Mouse (Mus musculus): Measurements from ENCODE around the gene Nkain2. TPM values are rescaled to one million over a fixed set of nuclear protein-coding genes. Genes with fewer than 3 reads are reported as not detected.
A peak's percentile ranks its signal among the peaks of the same experiment; 100 is the strongest.
"Not testable (repeated sequence)": the region's sequence is repeated elsewhere in the genome, so short reads cannot be mapped to it uniquely, and the experiment has no call there.

The Nkain2 gene
- polyA plus RNA-seq, 1 experiment from 2014 or later, result 0.38 TPM

- H3K9me3 ChIP-seq, result no peaks in the 10 kb centered on the region
- no peaks in the 10 kb centered on the region for H3K27me3 ChIP-seq
- no peaks in the 10 kb centered on the region for H3K36me3 ChIP-seq
- H3K9ac ChIP-seq (replicated peaks), result no peak overlapping the region
- no peaks in the 10 kb centered on the region for H3K4me1 ChIP-seq (replicated peaks)
- WGBS, result 81% methylated on average over 2 of the region's 2 CpGs
- ATAC-seq (ENCODE audit: insufficient number of reproducible peaks, insufficient read depth, low FRiP score, low TSS enrichment, low read depth), result no peak
- no peak overlapping the region for H3K27ac ChIP-seq
- no peak overlapping the region for H3K4me3 ChIP-seq (replicated peaks)
- H3K4me2 ChIP-seq, result no peak overlapping the region
Measured at GRCm38 (mm10) chr10:32058251-32058650, 832.0 kb downstream of the Nkain2 start.

- Histone ChIP-seq H3K36me3 (no peaks in the 10 kb centered on the region), H3K4me1 (replicated peaks) (no peaks in the 10 kb centered on the region), H3K9ac (replicated peaks) (no peak overlapping the region), H3K27ac (no peak overlapping the region), H3K4me3 (replicated peaks) (no peak overlapping the region), H3K9me3 (no peaks in the 10 kb centered on the region), H3K27me3 (no peaks in the 10 kb centered on the region), H3K4me2 (no peak overlapping the region)
- no peak for ATAC-seq (ENCODE audit: insufficient number of reproducible peaks, insufficient read depth, low FRiP score, low TSS enrichment, low read depth)
- whole genome bisulfite sequencing, result 86% methylated on average over 5 of the region's 5 CpGs
Measured at GRCm38 (mm10) chr10:32052546-32053295, 837.5 kb downstream of the Nkain2 start.

DNA sequence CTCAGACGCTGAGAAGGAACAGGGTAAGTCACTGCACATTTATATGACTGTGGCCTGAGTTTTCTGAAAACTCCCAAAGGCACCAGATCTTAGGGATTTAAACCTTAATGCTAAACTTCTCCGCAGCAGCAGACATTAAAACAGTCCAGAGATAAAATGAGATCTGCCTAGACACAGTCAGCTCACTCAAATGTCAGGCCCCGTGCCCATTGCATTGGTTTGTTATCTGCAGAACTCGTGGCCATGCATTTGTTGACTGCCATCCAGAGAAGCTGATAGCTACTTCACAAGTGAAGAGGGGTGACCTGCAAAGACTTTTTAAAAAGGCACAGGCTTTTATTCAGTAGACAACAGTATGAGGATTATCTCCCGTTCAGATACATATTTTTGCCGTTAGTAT, 838.2 kb downstream of the Nkain2 start:
- Histone ChIP-seq H3K4me3 (replicated peaks) (no peak overlapping the region), H3K9me3 (no peaks in the 10 kb centered on the region), H3K4me1 (replicated peaks) (no peaks in the 10 kb centered on the region), H3K36me3 (no peaks in the 10 kb centered on the region), H3K9ac (replicated peaks) (no peak overlapping the region), H3K4me2 (no peak overlapping the region), H3K27me3 (no peaks in the 10 kb centered on the region), H3K27ac (no peak overlapping the region)
- 86% methylated on average over 6 of the region's 6 CpGs for WGBS
- no peak for ATAC-seq (ENCODE audit: insufficient number of reproducible peaks, insufficient read depth, low FRiP score, low TSS enrichment, low read depth)

DNA sequence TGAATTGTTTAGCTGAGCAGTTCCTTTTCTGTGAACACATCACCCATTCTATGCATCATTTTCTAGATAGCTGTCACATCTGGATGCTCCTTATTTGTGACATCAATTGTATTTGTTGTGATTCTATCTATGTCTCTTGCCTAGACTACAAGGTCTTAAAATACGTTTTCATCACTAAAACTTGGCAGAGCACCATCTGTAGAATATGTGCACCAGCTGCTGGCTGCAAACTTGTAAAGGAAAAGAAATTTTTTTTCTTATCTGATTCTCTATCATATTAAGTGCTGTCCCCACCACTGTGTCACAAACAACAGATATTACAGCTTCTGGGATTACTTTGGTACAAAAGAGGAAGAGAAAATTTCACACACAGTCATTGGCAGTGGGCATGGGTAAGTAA, 860.3 kb downstream of the Nkain2 start:
- H3K4me3 ChIP-seq (replicated peaks), result no peak overlapping the region
- no peaks in the 10 kb centered on the region for H3K4me1 ChIP-seq (replicated peaks)
- no peaks in the 10 kb centered on the region for H3K27me3 ChIP-seq
- no peaks in the 10 kb centered on the region for H3K36me3 ChIP-seq
- no peak for ATAC-seq (ENCODE audit: insufficient number of reproducible peaks, insufficient read depth, low FRiP score, low TSS enrichment, low read depth)
- H3K27ac ChIP-seq, result no peak overlapping the region
- 54% methylated on average over 1 of the region's 1 CpGs for WGBS
- no peaks in the 10 kb centered on the region for H3K9me3 ChIP-seq
- H3K4me2 ChIP-seq, result no peak overlapping the region
- no peak overlapping the region for H3K9ac ChIP-seq (replicated peaks)

DNA sequence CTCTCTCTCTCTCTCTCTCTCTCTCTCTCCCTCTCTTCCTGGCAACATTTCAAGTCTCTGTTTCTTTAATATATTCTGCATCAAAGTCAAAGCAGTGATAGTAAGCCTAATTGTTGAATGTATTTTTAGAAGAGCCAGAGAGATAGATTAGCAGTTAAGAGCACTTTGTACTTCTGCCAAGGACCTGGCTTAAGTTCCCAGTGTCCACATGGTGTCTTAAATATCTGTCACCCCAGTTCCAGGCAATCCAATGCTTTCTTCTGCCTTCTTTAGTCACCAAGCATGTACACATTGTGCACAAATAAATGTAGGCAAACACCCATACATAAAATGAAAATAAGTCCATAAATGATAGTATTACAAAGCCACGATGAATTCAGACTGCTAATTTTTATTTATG, 871.9 kb downstream of the Nkain2 start:
- ATAC-seq (ENCODE audit: insufficient number of reproducible peaks, insufficient read depth, low FRiP score, low TSS enrichment, low read depth), result no peak
- no peaks in the 10 kb centered on the region for H3K9me3 ChIP-seq
- H3K36me3 ChIP-seq, result no peaks in the 10 kb centered on the region
- no peak overlapping the region for H3K4me2 ChIP-seq
- H3K27me3 ChIP-seq, result no peaks in the 10 kb centered on the region
- no peaks in the 10 kb centered on the region for H3K4me1 ChIP-seq (replicated peaks)
- WGBS, result 89% methylated on average over 1 of the region's 1 CpGs
- H3K27ac ChIP-seq, result no peak overlapping the region
- H3K9ac ChIP-seq (replicated peaks), result no peak overlapping the region
- no peak overlapping the region for H3K4me3 ChIP-seq (replicated peaks)

DNA sequence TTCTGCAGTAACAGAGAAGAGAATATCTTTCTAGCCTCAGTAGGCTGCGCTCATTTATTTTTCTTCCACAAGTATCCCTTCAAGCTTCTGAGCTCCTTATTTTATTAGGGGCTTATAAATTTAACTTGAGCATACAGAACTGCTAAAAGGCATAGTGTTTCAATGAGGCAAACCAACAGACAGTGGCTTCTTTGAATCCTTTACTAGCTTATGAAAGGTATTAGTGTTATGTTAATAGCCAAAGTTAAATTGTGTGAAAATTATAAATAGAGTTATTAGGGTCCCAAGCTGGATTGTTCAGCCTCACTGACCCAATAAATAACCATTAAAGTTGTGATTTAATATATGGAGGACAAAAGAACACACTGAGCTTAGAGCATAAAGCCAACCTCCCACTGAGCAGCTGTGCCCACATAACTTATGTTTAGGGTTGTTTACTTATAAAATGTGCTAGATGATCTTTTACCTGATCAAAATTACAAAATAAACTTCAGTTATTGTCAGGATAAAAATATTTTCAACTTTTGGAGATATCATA, 889.0 kb downstream of the Nkain2 start:
- Histone ChIP-seq H3K27me3 (no peaks in the 10 kb centered on the region), H3K9me3 (no peaks in the 10 kb centered on the region), H3K4me3 (replicated peaks) (no peak overlapping the region), H3K27ac (no peak overlapping the region), H3K4me2 (no peak overlapping the region), H3K9ac (replicated peaks) (no peak overlapping the region), H3K4me1 (replicated peaks) (no peaks in the 10 kb centered on the region), H3K36me3 (no peaks in the 10 kb centered on the region)
- peak; percentile 63 for ATAC-seq (ENCODE audit: insufficient number of reproducible peaks, insufficient read depth, low FRiP score, low TSS enrichment, low read depth)
- WGBS, result 59% methylated on average over 1 of the region's 1 CpGs

- no peaks in the 10 kb centered on the region for H3K9me3 ChIP-seq
- WGBS, result 78% methylated on average over 1 of the region's 1 CpGs
- H3K27ac ChIP-seq, result no peak overlapping the region
- H3K4me2 ChIP-seq, result no peak overlapping the region
- no peaks in the 10 kb centered on the region for H3K36me3 ChIP-seq
- H3K4me3 ChIP-seq (replicated peaks), result no peak overlapping the region
- H3K4me1 ChIP-seq (replicated peaks), result no peaks in the 10 kb centered on the region
- no peak for ATAC-seq (ENCODE audit: insufficient number of reproducible peaks, insufficient read depth, low FRiP score, low TSS enrichment, low read depth)
- H3K9ac ChIP-seq (replicated peaks), result no peak overlapping the region
- H3K27me3 ChIP-seq, result no peaks in the 10 kb centered on the region
Measured at GRCm38 (mm10) chr10:31993205-31993604, 897.1 kb downstream of the Nkain2 start.

DNA sequence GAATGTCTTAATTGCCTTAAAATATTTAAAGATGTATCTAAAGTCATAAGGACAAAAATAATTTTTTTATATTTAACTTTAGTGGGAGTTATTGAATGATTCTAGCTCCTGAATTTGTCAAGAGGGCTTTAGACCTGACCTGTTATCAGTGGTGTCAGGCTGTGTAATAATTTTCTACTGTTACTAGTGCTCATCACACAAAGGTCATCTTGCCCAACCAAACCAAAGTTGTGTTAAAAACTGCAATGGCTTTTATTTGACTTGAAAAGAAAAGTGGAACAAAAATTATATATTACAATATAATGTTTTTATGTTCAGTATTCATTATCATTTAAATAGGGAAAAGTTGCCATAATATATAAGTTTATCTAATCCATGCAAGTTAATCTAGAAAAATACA, 911.9 kb downstream of the Nkain2 start:
- Histone ChIP-seq H3K9ac (replicated peaks) (no peak overlapping the region), H3K4me2 (no peak overlapping the region), H3K27ac (no peak overlapping the region), H3K27me3 (no peaks in the 10 kb centered on the region), H3K4me1 (replicated peaks) (no peaks in the 10 kb centered on the region), H3K36me3 (no peaks in the 10 kb centered on the region), H3K9me3 (no peaks in the 10 kb centered on the region), H3K4me3 (replicated peaks) (no peak overlapping the region)
- ATAC-seq (ENCODE audit: insufficient number of reproducible peaks, insufficient read depth, low FRiP score, low TSS enrichment, low read depth), result no peak

DNA sequence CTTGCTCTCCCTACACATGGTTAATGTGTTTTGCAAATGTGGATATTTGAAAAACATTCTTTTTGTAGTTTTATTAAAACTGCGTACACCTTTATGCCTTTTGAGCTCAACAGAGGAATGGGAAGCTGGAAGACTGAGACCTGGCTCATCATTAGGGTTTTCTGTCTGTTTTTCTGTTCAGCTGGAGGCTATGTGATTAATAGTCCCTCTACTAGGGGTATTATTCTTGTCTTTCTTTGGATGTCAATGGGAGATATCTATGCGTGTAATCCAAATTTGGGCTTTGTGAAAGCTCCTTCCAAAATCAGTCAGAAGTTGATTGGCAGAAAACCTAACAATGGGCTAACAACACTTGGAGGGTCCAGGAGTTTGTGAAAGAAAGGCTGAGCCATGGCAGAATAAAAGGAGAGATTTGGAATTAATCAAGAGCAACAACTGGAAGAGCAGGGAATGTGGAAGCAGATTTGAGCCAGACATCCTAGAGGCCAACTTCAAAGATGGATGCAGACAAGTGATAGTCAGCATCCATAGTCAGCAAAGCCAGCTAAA, 943.0 kb downstream of the Nkain2 start:
- H3K36me3 ChIP-seq, result no peaks in the 10 kb centered on the region
- no peak for ATAC-seq (ENCODE audit: insufficient number of reproducible peaks, insufficient read depth, low FRiP score, low TSS enrichment, low read depth)
- H3K4me3 ChIP-seq (replicated peaks), result no peak overlapping the region
- WGBS, result 93% methylated on average over 2 of the region's 2 CpGs
- no peak overlapping the region for H3K9ac ChIP-seq (replicated peaks)
- H3K27me3 ChIP-seq, result no peaks in the 10 kb centered on the region
- H3K4me1 ChIP-seq (replicated peaks), result no peaks in the 10 kb centered on the region
- no peak overlapping the region for H3K4me2 ChIP-seq
- H3K9me3 ChIP-seq, result no peaks in the 10 kb centered on the region
- no peak overlapping the region for H3K27ac ChIP-seq

- H3K4me2 ChIP-seq, result no peak overlapping the region
- no peaks in the 10 kb centered on the region for H3K4me1 ChIP-seq (replicated peaks)
- no peak overlapping the region for H3K4me3 ChIP-seq (replicated peaks)
- H3K9ac ChIP-seq (replicated peaks), result no peak overlapping the region
- no peaks in the 10 kb centered on the region for H3K27me3 ChIP-seq
- ATAC-seq (ENCODE audit: insufficient number of reproducible peaks, insufficient read depth, low FRiP score, low TSS enrichment, low read depth), result no peak
- 90% methylated on average over 2 of the region's 2 CpGs for WGBS
- no peaks in the 10 kb centered on the region for H3K9me3 ChIP-seq
- no peaks in the 10 kb centered on the region for H3K36me3 ChIP-seq
- no peak overlapping the region for H3K27ac ChIP-seq
Measured at GRCm38 (mm10) chr10:31931961-31932360, 958.3 kb downstream of the Nkain2 start.

GRCm38 (mm10) chr10:31927657-31928056, 962.6 kb downstream of the Nkain2 start:
- no peak for ATAC-seq (ENCODE audit: insufficient number of reproducible peaks, insufficient read depth, low FRiP score, low TSS enrichment, low read depth)
- no peak overlapping the region for H3K4me3 ChIP-seq (replicated peaks)
- H3K4me1 ChIP-seq (replicated peaks), result no peaks in the 10 kb centered on the region
- no peaks in the 10 kb centered on the region for H3K36me3 ChIP-seq
- no peak overlapping the region for H3K9ac ChIP-seq (replicated peaks)
- no peak overlapping the region for H3K27ac ChIP-seq
- H3K9me3 ChIP-seq, result no peaks in the 10 kb centered on the region
- H3K27me3 ChIP-seq, result no peaks in the 10 kb centered on the region
- no peak overlapping the region for H3K4me2 ChIP-seq
- 79% methylated on average over 5 of the region's 5 CpGs for WGBS

- H3K4me3 ChIP-seq (replicated peaks); H3K36me3 ChIP-seq; H3K27me3 ChIP-seq; H3K9ac ChIP-seq (replicated peaks); H3K27ac ChIP-seq; H3K4me2 ChIP-seq; ATAC-seq (ENCODE audit: insufficient number of reproducible peaks, insufficient read depth, low FRiP score, low TSS enrichment, low read depth); H3K9me3 ChIP-seq; H3K4me1 ChIP-seq (replicated peaks): not testable (repeated sequence)
- WGBS, result 85% methylated on average over 3 of the region's 3 CpGs
Measured at GRCm38 (mm10) chr10:31920901-31921300, 969.4 kb downstream of the Nkain2 start.

Measured in limb, embryonic 12.5 days (tissue).